Mouse (Mus musculus) spleen, adult 2 months (tissue): ENCODE data around the gene Kcnn3. TPM values are rescaled to one million over a fixed set of nuclear protein-coding genes. Genes with fewer than 3 reads are reported as not detected.

ENCODE experiments used
- DNase-seq, 2 experiments: peaks; one replicate each; pipeline versions ENCODE4 v3.0.0 to v3.0.0-alpha.2; 2012 to 2021; ENCODE audit warnings: low spot score in 2 of 2, low read depth in 1 of 2
- H3K27ac ChIP-seq: fragments of 200-500 bp; 2 replicates; pipeline ENCODE4 v1.5.1; 2012; ENCODE audit warnings: low read length, inconsistent platforms; ENCODE audit not compliant: insufficient read depth
- H3K27me3 ChIP-seq: fragments of 200-500 bp; 2 replicates; pipeline ENCODE4 v1.6.1; 2012; ENCODE audit warnings: mild to moderate bottlenecking, moderate library complexity, low read length, inconsistent platforms; ENCODE audit not compliant: control insufficient read depth, insufficient read depth
- H3K36me3 ChIP-seq: fragments of 200-500 bp; 2 replicates; pipeline ENCODE4 v1.6.1; 2012; ENCODE audit warnings: mild to moderate bottlenecking, low read length, inconsistent platforms; ENCODE audit not compliant: control insufficient read depth, insufficient read depth
- H3K4me1 ChIP-seq: fragments of 200-500 bp; 2 replicates; pipeline ENCODE4 v1.6.1; 2011; ENCODE audit warnings: inconsistent platforms; ENCODE audit not compliant: control insufficient read depth, insufficient read depth, insufficient read length
- H3K4me3 ChIP-seq: fragments of 200-500 bp; 2 replicates; pipeline ENCODE4 v1.5.1; 2011; ENCODE audit warnings: mild to moderate bottlenecking, inconsistent platforms; ENCODE audit not compliant: insufficient read depth, insufficient read length; ENCODE audit errors: extremely low read depth
- CTCF ChIP-seq: fragments of 200-500 bp; IDR thresholded peaks from 2 replicates; pipeline ENCODE4 v1.5.1; 2011; ENCODE audit warnings: mild to moderate bottlenecking, inconsistent platforms; ENCODE audit not compliant: insufficient read depth, insufficient read length, insufficient replicate concordance; ENCODE audit errors: extremely low read depth
- POLR2A ChIP-seq: fragments of 200-500 bp; IDR thresholded peaks from 2 replicates; pipeline ENCODE4 v1.6.1; 2011; ENCODE audit warnings: low read depth, low read length, inconsistent platforms
- WGBS: fragments of 180-500 bp; shearing (Covaris S2); methylation state at CpG from one replicate; pipeline ENCODE4 v1.1.7; 2018; 5-methylcytosine and 5-hydroxymethylcytosine counted together
- polyA plus RNA-seq: library from polyadenylated mRNA; depleted of rRNA; stranded (reverse); fragments of >200 nt; gene quantifications from 2 replicates; pipeline ENCODE4 v1.2.3, GENCODE M21; 2012; rRNA removed

The Kcnn3 gene
- polyA plus RNA-seq, 1 experiment: 0.33 TPM

DNA sequence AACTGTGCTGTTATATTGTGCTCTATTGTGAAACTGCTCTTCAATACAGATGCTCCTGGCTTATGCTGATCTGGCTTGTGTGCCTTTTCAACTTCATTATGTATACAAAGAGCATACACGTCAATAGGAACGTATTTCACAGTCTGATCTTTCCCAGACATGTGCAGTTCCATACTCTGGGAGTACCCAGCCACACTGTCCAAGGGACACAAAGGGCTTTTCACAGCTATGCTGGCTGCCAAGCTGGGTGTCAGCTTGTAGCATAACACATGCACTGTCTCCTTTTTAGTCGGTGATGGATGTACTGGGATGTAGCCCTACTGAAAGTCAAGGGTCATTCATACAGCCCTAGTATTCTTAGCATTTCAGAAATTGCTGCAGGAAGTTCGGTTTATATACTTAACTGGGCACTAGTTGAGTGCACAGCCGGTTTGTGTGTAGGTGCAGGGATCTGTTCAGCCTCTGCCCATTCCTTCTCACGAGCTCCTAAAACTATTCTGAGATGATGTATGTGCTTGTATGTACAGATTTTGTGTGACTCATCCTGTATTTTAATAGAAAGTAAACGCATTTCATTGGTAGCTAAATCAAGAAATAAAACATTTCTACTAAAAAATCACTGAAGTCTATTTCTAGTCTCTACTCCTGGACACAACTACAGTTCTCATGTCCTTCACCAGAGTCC is 203.6 kb downstream of the Kcnn3 start:
- H3K4me3 ChIP-seq: no peak overlapping the region
- no peaks in the 10 kb centered on the region for H3K36me3 ChIP-seq
- no peak for DNase-seq
- H3K27me3 ChIP-seq: no peaks in the 10 kb centered on the region
- no peak for TF ChIP-seq POLR2A
- no peak for TF ChIP-seq CTCF
- WGBS: 84% methylated on average over 7 of the region's 7 CpGs
- no peak overlapping the region for H3K27ac ChIP-seq
- H3K4me1 ChIP-seq: no peaks in the 10 kb centered on the region

Other genes with a start within 250 kb of the Kcnn3 start
- gene Slc50a1, start 249.6 kb upstream of the Kcnn3 start, polyA plus RNA-seq: 207 and 266 TPM in 2 replicates
- 5.3 and 5.9 TPM in 2 replicates for gene Efna1, start 239.0 kb upstream of the Kcnn3 start, polyA plus RNA-seq
- not detected in 2 replicates for gene Efna3, start 197.2 kb upstream of the Kcnn3 start, polyA plus RNA-seq
- gene Efna4, start 182.1 kb upstream of the Kcnn3 start, polyA plus RNA-seq: 0.62 and 1.5 TPM in 2 replicates
- gene Adam15, start 170.2 kb upstream of the Kcnn3 start, polyA plus RNA-seq: 49.6 and 62.0 TPM in 2 replicates
- gene Dcst2, start 158.2 kb upstream of the Kcnn3 start, polyA plus RNA-seq: 0.15 and 0.43 TPM in 2 replicates
- 0.29 and 0.42 TPM in 2 replicates for gene Dcst1, start 154.9 kb upstream of the Kcnn3 start, polyA plus RNA-seq
- gene Zbtb7b, start 125.4 kb upstream of the Kcnn3 start, polyA plus RNA-seq: 54.5 and 58.4 TPM in 2 replicates
- gene Lenep, start 117.4 kb upstream of the Kcnn3 start, polyA plus RNA-seq: 1.5 and 1.9 TPM in 2 replicates
- gene Flad1, start 108.3 kb upstream of the Kcnn3 start, polyA plus RNA-seq: 39.1 and 43.9 TPM in 2 replicates
- gene Cks1b, start 101.8 kb upstream of the Kcnn3 start, polyA plus RNA-seq: 20.6 and 21.3 TPM in 2 replicates
- gene Shc1, start 101.7 kb upstream of the Kcnn3 start, polyA plus RNA-seq: 49.0 and 54.8 TPM in 2 replicates
- 58.2 and 111 TPM in 2 replicates for gene Pygo2, start 90.0 kb upstream of the Kcnn3 start, polyA plus RNA-seq
- gene Pbxip1, start 83.5 kb upstream of the Kcnn3 start, polyA plus RNA-seq: 47.0 and 54.2 TPM in 2 replicates
- 12.2 and 15.1 TPM in 2 replicates for gene Pmvk, start 65.6 kb upstream of the Kcnn3 start, polyA plus RNA-seq
- gene Adar, start 194.9 kb downstream of the Kcnn3 start, polyA plus RNA-seq: 40.5 and 45.0 TPM in 2 replicates
- 1.4 and 1.6 TPM in 2 replicates for gene Chrnb2, start 244.5 kb downstream of the Kcnn3 start, polyA plus RNA-seq